Mouse (Mus musculus) E14TG2a.4 (cell line): ENCODE data around the gene Evi2.

Experiments
- CTCF ChIP-seq: conservative IDR thresholded peaks from 2 replicates; pipeline ENCODE4 v1.5.1; 2014; ENCODE audit warnings: low read length
- NANOG ChIP-seq: IDR thresholded peaks from 2 replicates; pipeline ENCODE4 v1.6.1; 2014; ENCODE audit warnings: borderline replicate concordance, low read length, mixed read lengths

DNA sequence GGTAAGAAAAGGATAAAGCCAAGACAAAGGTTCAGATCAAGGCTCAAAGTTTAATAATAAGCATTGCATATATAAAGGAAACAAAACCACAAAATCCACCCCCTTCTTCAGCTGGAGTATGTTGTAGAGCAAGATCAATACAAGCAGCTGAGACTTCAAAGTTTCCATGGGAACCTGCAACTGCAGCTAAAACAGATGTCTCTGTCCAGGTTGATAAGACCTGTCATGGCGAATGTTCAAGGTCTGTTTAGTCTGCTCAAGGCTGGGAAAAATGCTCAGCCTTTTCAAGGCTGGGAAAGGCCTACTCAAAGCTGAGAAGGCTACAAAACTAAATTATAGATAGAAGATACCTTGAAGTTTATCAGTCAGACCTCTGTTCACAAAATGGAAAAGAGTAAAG, 22.2 kb upstream of the Evi2 start:
- TF ChIP-seq CTCF = no peak
- no peak for TF ChIP-seq NANOG
